Mouse (Mus musculus): Measurements from ENCODE around the gene Fam19a5. TPM values are rescaled to one million over a fixed set of nuclear protein-coding genes. Genes with fewer than 3 reads are reported as not detected.

Fam19a5 gene
- total and polyA plus RNA-seq, 2 experiments from 2014 or later = 33.0 to 145 TPM

DNA sequence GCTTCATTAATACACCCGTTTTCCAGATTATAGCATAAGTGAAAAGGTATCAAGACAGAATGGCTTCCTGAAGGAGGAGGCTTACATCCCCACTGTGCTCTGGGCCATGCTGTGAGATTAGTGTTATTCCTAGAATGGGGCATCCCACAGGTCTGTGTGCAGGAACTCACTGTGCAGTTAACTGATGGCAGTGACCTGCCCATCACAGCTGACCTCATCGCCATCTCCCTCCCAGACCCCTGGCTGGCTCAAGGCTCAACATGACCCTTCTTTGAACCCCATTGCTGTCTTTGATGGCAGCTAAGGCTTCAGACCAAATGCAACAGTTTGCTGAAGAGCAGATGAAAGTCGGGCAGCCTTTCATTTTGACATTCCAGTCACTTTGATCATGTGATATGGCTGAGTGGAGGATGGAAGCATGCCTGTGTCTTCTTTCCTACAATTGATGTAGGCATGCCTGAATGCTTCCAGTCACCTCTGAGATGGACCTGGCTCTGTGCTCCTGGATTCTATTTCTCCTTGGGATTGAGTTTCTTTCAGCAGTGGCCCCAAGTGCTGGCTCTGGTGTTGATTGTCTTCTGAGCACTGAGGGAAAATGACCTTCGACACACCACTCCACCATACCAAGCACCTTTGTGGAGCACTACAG is 148.9 kb downstream of the Fam19a5 start:
- no peak for ATAC-seq (ENCODE audit: low FRiP score)

GRCm38 (mm10) chr15:87697433-87697996 is 153.4 kb downstream of the Fam19a5 start:
- Histone ChIP-seq H3K9ac (replicated peaks; ENCODE audit: low read length, poor library complexity, severe bottlenecking) (no peak overlapping the region), H3K4me3 (ENCODE audit: low read depth, low read length) (no peak overlapping the region), H3K9me3 (ENCODE audit: low read length) (no peaks in the 10 kb centered on the region), H3K4me2 (ENCODE audit: low read depth, low read length, poor library complexity, severe bottlenecking) (no peak overlapping the region), H3K27ac (ENCODE audit: low read depth, low read length) (0 out of 2 replicates have a peak overlapping the region, but pooled peaks have one; percentile 26), H3K4me1 (ENCODE audit: insufficient read depth, low read length) (0 out of 2 replicates have a peak, but pooled peaks cover 8% of the 10 kb centered on the region), H3K36me3 (ENCODE audit: insufficient read depth, low read length) (no peaks in the 10 kb centered on the region), H3K27me3 (ENCODE audit: insufficient read depth, low read length) (no peaks in the 10 kb centered on the region)
- ATAC-seq (ENCODE audit: low FRiP score) (no peak), DNase-seq (ENCODE audit: low spot score) (peak; percentile 38)
- 53% methylated on average over 13 of the region's 13 CpGs for WGBS
- no peak for TF ChIP-seq CTCF (IDR thresholded peaks at IDR 0.05)

More for the DNA sequence above, 148.9 kb downstream of the Fam19a5 start:
- no peaks in the 10 kb centered on the region for H3K27me3 ChIP-seq (ENCODE audit: insufficient read depth, low read length)
- DNase-seq (ENCODE audit: low spot score) = no peak
- no peak overlapping the region for H3K4me3 ChIP-seq (ENCODE audit: low read depth, low read length)
- H3K27ac ChIP-seq (ENCODE audit: low read depth, low read length) = no peak overlapping the region
- TF ChIP-seq CTCF (IDR thresholded peaks at IDR 0.05) = no peak
- no peak overlapping the region for H3K4me2 ChIP-seq (ENCODE audit: low read depth, low read length, poor library complexity, severe bottlenecking)
- 82% methylated on average over 4 of the region's 4 CpGs for WGBS
- no peak overlapping the region for H3K9ac ChIP-seq (replicated peaks; ENCODE audit: low read length, poor library complexity, severe bottlenecking)
- 0 out of 2 replicates have a peak, but pooled peaks cover 8% of the 10 kb centered on the region for H3K4me1 ChIP-seq (ENCODE audit: insufficient read depth, low read length)
- no peaks in the 10 kb centered on the region; the same call in 1 of the 2 replicates for H3K36me3 ChIP-seq (ENCODE audit: insufficient read depth, low read length)
- H3K9me3 ChIP-seq (ENCODE audit: low read length) = no peaks in the 10 kb centered on the region

DNA sequence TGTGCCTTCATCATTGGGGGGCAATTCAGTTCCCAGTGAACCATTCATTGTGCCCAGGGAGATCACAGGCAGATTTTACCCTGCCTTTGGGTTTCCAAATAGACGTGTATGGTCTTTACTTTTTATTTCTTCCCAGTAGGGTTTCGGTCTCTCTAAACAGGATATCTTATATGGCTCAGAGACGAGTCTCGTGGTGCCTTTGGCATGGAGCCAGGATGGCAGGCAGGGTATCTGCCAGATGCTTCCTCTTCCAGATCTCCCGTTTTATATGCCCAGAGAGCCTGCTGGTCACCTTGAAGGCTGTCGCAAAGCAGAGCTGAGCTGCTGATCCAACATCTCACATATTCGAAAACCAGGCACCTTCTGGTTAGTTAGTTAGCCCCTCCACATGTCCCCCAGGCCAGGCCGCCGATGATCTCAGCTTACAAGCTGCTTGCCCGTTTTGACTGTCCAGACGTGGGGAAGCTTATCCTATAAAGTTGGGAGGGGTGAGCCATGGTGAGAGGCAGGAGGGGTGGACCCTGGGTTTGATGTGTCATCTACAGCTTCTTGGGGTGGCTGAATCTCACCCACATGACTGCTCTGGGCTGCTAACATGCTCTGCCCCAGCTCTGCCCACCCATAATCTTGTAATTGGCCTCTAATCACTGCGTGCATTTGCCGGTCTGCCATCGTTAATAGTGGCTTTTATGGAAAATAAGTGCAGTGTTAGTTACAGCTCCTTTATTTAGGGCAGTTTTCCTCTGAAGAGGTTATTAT is 154.6 kb downstream of the Fam19a5 start:
- WGBS = 56% methylated on average over 14 of the region's 14 CpGs
- Histone ChIP-seq H3K4me2 (ENCODE audit: low read depth, low read length, poor library complexity, severe bottlenecking) (no peak overlapping the region), H3K36me3 (ENCODE audit: insufficient read depth, low read length) (no peaks in the 10 kb centered on the region)

GRCm38 (mm10) chr15:87702821-87703220 is 158.7 kb downstream of the Fam19a5 start:
- ATAC-seq (ENCODE audit: low FRiP score) = no peak
- Histone ChIP-seq H3K27ac (ENCODE audit: low read depth, low read length) (no peak overlapping the region), H3K4me3 (ENCODE audit: low read depth, low read length) (no peak overlapping the region), H3K9me3 (ENCODE audit: low read length) (no peaks in the 10 kb centered on the region), H3K36me3 (ENCODE audit: insufficient read depth, low read length) (no peaks in the 10 kb centered on the region), H3K27me3 (ENCODE audit: insufficient read depth, low read length) (no peaks in the 10 kb centered on the region), H3K4me2 (ENCODE audit: low read depth, low read length, poor library complexity, severe bottlenecking) (no peak overlapping the region), H3K4me1 (ENCODE audit: insufficient read depth, low read length) (no peaks in the 10 kb centered on the region), H3K9ac (replicated peaks; ENCODE audit: low read length, poor library complexity, severe bottlenecking) (no peak overlapping the region)
- no peak for DNase-seq (ENCODE audit: low spot score)
- WGBS = 92% methylated on average over 1 of the region's 1 CpGs
- TF ChIP-seq CTCF (IDR thresholded peaks at IDR 0.05) = no peak

More for the DNA sequence above, 154.6 kb downstream of the Fam19a5 start:
- DNase-seq (ENCODE audit: low spot score) (peak; percentile 58), ATAC-seq (ENCODE audit: low FRiP score) (no peak)
- Histone ChIP-seq H3K4me1 (ENCODE audit: insufficient read depth, low read length) (0 out of 2 replicates have a peak, but pooled peaks cover 8% of the 10 kb centered on the region), H3K27me3 (ENCODE audit: insufficient read depth, low read length) (no peaks in the 10 kb centered on the region), H3K9ac (replicated peaks; ENCODE audit: low read length, poor library complexity, severe bottlenecking) (no peak overlapping the region), H3K9me3 (ENCODE audit: low read length) (no peaks in the 10 kb centered on the region), H3K27ac (ENCODE audit: low read depth, low read length) (no peak overlapping the region), H3K4me3 (ENCODE audit: low read depth, low read length) (no peak overlapping the region)
- no peak for TF ChIP-seq CTCF (IDR thresholded peaks at IDR 0.05)

- DNase-seq (ENCODE audit: low spot score) (no peak), ATAC-seq (ENCODE audit: low FRiP score) (no peak)
- Histone ChIP-seq H3K27me3 (ENCODE audit: insufficient read depth, low read length) (no peaks in the 10 kb centered on the region), H3K4me1 (ENCODE audit: insufficient read depth, low read length) (no peaks in the 10 kb centered on the region), H3K9me3 (ENCODE audit: low read length) (no peaks in the 10 kb centered on the region), H3K4me2 (ENCODE audit: low read depth, low read length, poor library complexity, severe bottlenecking) (no peak overlapping the region), H3K36me3 (ENCODE audit: insufficient read depth, low read length) (no peaks in the 10 kb centered on the region), H3K27ac (ENCODE audit: low read depth, low read length) (no peak overlapping the region), H3K4me3 (ENCODE audit: low read depth, low read length) (no peak overlapping the region), H3K9ac (replicated peaks; ENCODE audit: low read length, poor library complexity, severe bottlenecking) (no peak overlapping the region)
- 96% methylated on average over 3 of the region's 3 CpGs for WGBS
- TF ChIP-seq CTCF (IDR thresholded peaks at IDR 0.05) = no peak
Measured at GRCm38 (mm10) chr15:87703334-87703733, 159.2 kb downstream of the Fam19a5 start.

Measured in midbrain, postnatal 0 days (tissue).